ENCODE assay signal across 7 mouse cellular contexts in the genomic region with DNA sequence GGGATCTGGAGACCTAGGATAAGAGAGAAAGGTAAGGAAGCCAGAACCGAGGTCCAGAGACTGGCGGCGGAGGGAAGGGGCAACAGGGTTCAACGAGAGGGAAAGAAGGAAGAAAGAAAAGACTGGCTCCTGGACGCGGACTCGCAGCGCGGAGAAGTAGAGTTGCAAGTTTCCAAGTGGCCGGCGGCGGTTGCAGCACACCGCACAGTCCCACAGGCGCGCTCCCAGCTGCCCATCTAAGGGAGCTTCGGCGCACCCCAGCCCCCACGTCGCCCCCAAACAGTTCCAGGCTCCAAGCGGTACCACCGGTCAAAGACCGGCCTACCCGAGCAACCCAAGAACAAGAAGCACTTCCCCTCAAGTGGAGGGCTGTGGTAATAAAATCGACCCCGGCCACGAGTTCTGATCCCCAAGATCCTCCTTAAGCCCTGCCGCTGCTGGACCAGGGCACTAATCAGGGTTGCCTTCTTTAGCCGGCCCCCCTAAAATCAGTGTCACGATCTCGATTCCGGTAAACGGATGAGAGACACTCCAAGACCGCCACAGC. TPM values are rescaled to one million over a fixed set of nuclear protein-coding genes. Genes with fewer than 3 reads are reported as not detected.
DNase-seq lines count a peak whose midpoint lies in the region; ATAC-seq and TF ChIP-seq lines count a peak whose summit lies in the region.

No protein-coding gene starts in this region.

- peak overlapping the region; percentile 67 for H3K4me2 ChIP-seq in liver, embryonic 16.5 days (ENCODE audit: low read depth, low read length)

- peak; percentile 15 for DNase-seq in lung, adult 2 months
- DNase-seq in lung, postnatal 36 days: no peak
- DNase-seq in embryonic facial prominence, embryonic 10.5 days (ENCODE audit: low spot score): peak; percentile 76
- DNase-seq in heart, postnatal 10 days: peak; percentile 36 to 44

- no peak for TF ChIP-seq POLR2A in lung, adult 2 months (IDR thresholded peaks at IDR 0.05; ENCODE audit: borderline replicate concordance, extremely low read depth, low read depth, low read length)
- TF ChIP-seq POLR2A in testis, adult 2 months (IDR thresholded peaks at IDR 0.05; ENCODE audit: control insufficient read depth, low read depth, low read length): no peak

- 1% methylated on average over 33 of the region's 33 CpGs for WGBS in lung, adult 2 months
- WGBS in embryonic facial prominence, embryonic 10.5 days: under 1% methylated on average over 33 of the region's 33 CpGs
- under 1% methylated on average over 33 of the region's 33 CpGs for WGBS in liver, embryonic 16.5 days (ENCODE audit: insufficient replicate concordance)

- H3K4me3 ChIP-seq in lung, adult 2 months (replicated peaks; ENCODE audit: extremely low read depth, low read depth, low read length): peak overlapping the region; percentile 55
- peak overlapping the region; percentile 75 for H3K4me3 ChIP-seq in embryonic facial prominence, embryonic 10.5 days
- H3K4me3 ChIP-seq in liver, embryonic 16.5 days (ENCODE audit: low read depth, low read length): peak overlapping the region; percentile 45
- H3K4me3 ChIP-seq in testis, adult 2 months (ENCODE audit: control insufficient read depth, low read depth, low read length): peak overlapping the region; percentile 73

- no peak for ATAC-seq in liver, embryonic 16.5 days (ENCODE audit: low read depth)
- no peak for ATAC-seq in monocyte, adult 5-6 weeks (replicated peaks; ENCODE audit: insufficient number of reproducible peaks, low FRiP score, low TSS enrichment, poor library complexity, severe bottlenecking)

- H3K36me3 ChIP-seq in embryonic facial prominence, embryonic 10.5 days (replicated peaks): no peaks in the 10 kb centered on the region
- no peaks in the 10 kb centered on the region for H3K36me3 ChIP-seq in liver, embryonic 16.5 days (ENCODE audit: control insufficient read depth, insufficient read depth)
- H3K36me3 ChIP-seq in testis, adult 2 months (ENCODE audit: control insufficient read depth, insufficient read depth, low read length): no peaks in the 10 kb centered on the region

- H3K4me1 ChIP-seq in lung, adult 2 months (ENCODE audit: control insufficient read depth, insufficient read depth, low read length): peaks cover 9% of the 10 kb centered on the region
- H3K4me1 ChIP-seq in embryonic facial prominence, embryonic 10.5 days: peaks cover 77% of the 10 kb centered on the region
- H3K4me1 ChIP-seq in liver, embryonic 16.5 days (ENCODE audit: control insufficient read depth, low read depth, low read length): no peaks in the 10 kb centered on the region
- H3K4me1 ChIP-seq in testis, adult 2 months (ENCODE audit: control insufficient read depth, insufficient read depth, low read length): peaks cover 15% of the 10 kb centered on the region

- peak overlapping the region; percentile 98 for H3K27ac ChIP-seq in embryonic facial prominence, embryonic 10.5 days (replicated peaks)
- no peak overlapping the region for H3K27ac ChIP-seq in liver, embryonic 16.5 days (ENCODE audit: low read length)
- peak overlapping the region; percentile 18 for H3K27ac ChIP-seq in testis, adult 2 months (ENCODE audit: control insufficient read depth, insufficient read depth, low read depth, low read length)

- peaks cover 17% of the 10 kb centered on the region for H3K27me3 ChIP-seq in embryonic facial prominence, embryonic 10.5 days (replicated peaks; ENCODE audit: low read depth, poor library complexity, severe bottlenecking)
- peaks cover 73% of the 10 kb centered on the region for H3K27me3 ChIP-seq in liver, embryonic 16.5 days (ENCODE audit: control insufficient read depth, insufficient read depth, low read depth, low read length)
- no peaks in the 10 kb centered on the region; the same call in 1 of the 2 replicates for H3K27me3 ChIP-seq in testis, adult 2 months (ENCODE audit: control insufficient read depth, insufficient read depth, low read length)

- intact Hi-C loops in heart, postnatal 10 days (cut with DNase I): loop anchor here (5.0 to 10.0 kb wide), 2 partner anchors 75 to 178 kb away; no protein-coding TSS in a partner anchor

- no peaks in the 10 kb centered on the region for H3K9me3 ChIP-seq in embryonic facial prominence, embryonic 10.5 days
- H3K9me3 ChIP-seq in liver, embryonic 16.5 days (replicated peaks; ENCODE audit: control insufficient read depth, low read length): no peaks in the 10 kb centered on the region

- no peak overlapping the region for H3K9ac ChIP-seq in liver, embryonic 16.5 days (ENCODE audit: low read depth, low read length)

- no peak for TF ChIP-seq CTCF in lung, adult 2 months (IDR thresholded peaks at IDR 0.05; ENCODE audit: insufficient read depth, low read length)
- TF ChIP-seq CTCF in testis, adult 2 months (IDR thresholded peaks at IDR 0.05; ENCODE audit: control insufficient read depth, insufficient read depth, insufficient replicate concordance, low read depth, low read length): no peak

RNA-seq across cellular contexts. Expression of a gene that starts 0.7 kb away (rescaled TPM):
- 4.1 and 4.4 TPM in 2 replicates for polyA plus RNA-seq in lung, adult 2 months (2012; rRNA removed)
- 14.1 and 15.0 TPM in 2 replicates for polyA plus RNA-seq in embryonic facial prominence, embryonic 10.5 days (2016; fragmentation: Nextera tagmentation; extraction: Ambion mirVana)
- total RNA-seq in heart, postnatal 10 days (2021): 1 to 10 TPM; 3.8 to 4.2 TPM
- polyA plus RNA-seq in liver, embryonic 16.5 days (2015; fragmentation: Nextera tagmentation; extraction: Ambion mirVana): 0.20 and 0.54 TPM in 2 replicates
- polyA plus RNA-seq in testis, adult 2 months (2012; rRNA removed): 1.3 and 1.4 TPM in 2 replicates
- total RNA-seq in monocyte, adult 5-6 weeks (2017): 0.29 TPM in 1 of 3 replicates, not detected in the others
